Mouse (Mus musculus) G1E (cell line): ENCODE measurements around the gene Ccdc82.

Source experiments
- CTCF ChIP-seq: IDR thresholded peaks from 2 replicates; pipeline ENCODE4 v1.5.1; 2012; ENCODE audit warnings: low read depth, low read length, inconsistent platforms, mixed read lengths
- GATA1 ChIP-seq: IDR thresholded peaks from 2 replicates; pipeline ENCODE4 v1.6.1; 2012; ENCODE audit warnings: borderline replicate concordance, low read length, inconsistent platforms, mixed read lengths
- GATA2 ChIP-seq: IDR thresholded peaks from 2 replicates; pipeline ENCODE4 v1.6.1; 2012; ENCODE audit warnings: low read depth, low read length, inconsistent platforms, borderline replicate concordance
- POLR2AphosphoS5 ChIP-seq: IDR thresholded peaks from 2 replicates; pipeline ENCODE4 v1.6.1; 2012; ENCODE audit warnings: low read depth, low read length, inconsistent platforms; ENCODE audit not compliant: insufficient replicate concordance
- TAL1 ChIP-seq: conservative IDR thresholded peaks from 2 replicates; pipeline ENCODE4 v1.6.1; 2012; ENCODE audit warnings: low read depth, low read length, inconsistent platforms, mixed read lengths

DNA sequence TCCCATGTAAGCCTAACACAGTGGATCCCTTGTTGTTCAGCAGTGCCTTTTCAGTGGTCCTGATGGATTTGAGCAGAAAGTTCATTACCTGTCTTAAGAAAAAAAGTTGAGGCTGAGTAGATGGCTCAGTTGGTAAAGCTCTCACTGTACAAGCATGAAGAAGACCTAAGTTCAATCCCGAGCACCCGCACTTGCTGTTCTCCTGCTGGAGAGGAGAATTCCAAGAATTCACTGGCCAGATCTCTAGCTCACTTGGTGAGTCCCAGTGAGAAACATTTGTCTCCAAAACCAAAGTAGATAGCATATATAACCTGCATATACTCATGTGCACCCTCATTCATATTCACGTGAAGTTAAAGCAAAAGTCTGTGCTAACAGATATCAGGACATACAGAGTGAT lies 59.7 kb downstream of the Ccdc82 start:
- TF ChIP-seq CTCF, result no peak
- TF ChIP-seq POLR2AphosphoS5, result no peak
- no peak for TF ChIP-seq TAL1
- TF ChIP-seq GATA1, result no peak
- no peak for TF ChIP-seq GATA2
